Mouse (Mus musculus) neural tube, embryonic 11.5 days (tissue): ENCODE measurements around the gene Npy2r. TPM values are rescaled to one million over a fixed set of nuclear protein-coding genes. Genes with fewer than 3 reads are reported as not detected.

Experiments used
- ATAC-seq: fragments of 200-750 bp; cut with Nextera tagmentation; 2 replicates; pipeline ENCODE4 v1.8.0; 2017; ENCODE audit warnings: moderate number of reproducible peaks, mild to moderate bottlenecking, moderate TSS enrichment, moderate library complexity; ENCODE audit not compliant: insufficient read depth, low FRiP score, low TSS enrichment
- DNase-seq: peaks from one replicate; pipeline ENCODE4 v3.0.0-alpha.2; 2015; ENCODE audit warnings: low spot score
- H3K27ac ChIP-seq: fragments of 300-500 bp; sonication (generic); 2 replicates; pipeline ENCODE4 v1.5.1; 2014; ENCODE audit warnings: low read depth, mild to moderate bottlenecking, low read length
- H3K27me3 ChIP-seq: fragments of 300-500 bp; sonication (generic); 2 replicates; pipeline ENCODE4 v1.6.1; 2014; ENCODE audit warnings: mild to moderate bottlenecking, low read length, mixed read lengths; ENCODE audit not compliant: control insufficient read depth, insufficient read depth
- H3K36me3 ChIP-seq: fragments of 300-500 bp; sonication (generic); 2 replicates; pipeline ENCODE4 v1.6.1; 2014; ENCODE audit warnings: mild to moderate bottlenecking, low read length, moderate library complexity, mixed read lengths; ENCODE audit not compliant: control insufficient read depth, insufficient read depth
- H3K4me1 ChIP-seq: fragments of 300-500 bp; sonication (generic); 2 replicates; pipeline ENCODE4 v1.6.1; 2014; ENCODE audit warnings: low read length, mixed read lengths; ENCODE audit not compliant: control insufficient read depth, insufficient read depth
- H3K4me2 ChIP-seq: fragments of 300-500 bp; sonication (generic); 2 replicates; pipeline ENCODE4 v1.6.1; 2014; ENCODE audit warnings: low read depth, mild to moderate bottlenecking, moderate library complexity
- H3K4me3 ChIP-seq: fragments of 300-500 bp; sonication (generic); 2 replicates; pipeline ENCODE4 v1.5.1; 2014; ENCODE audit warnings: low read depth, low read length
- H3K9ac ChIP-seq: fragments of 300-500 bp; sonication (generic); 2 replicates; pipeline ENCODE4 v1.6.1; 2014; ENCODE audit warnings: mild to moderate bottlenecking, low read length
- H3K9me3 ChIP-seq: fragments of 300-500 bp; sonication (generic); 2 replicates; pipeline ENCODE4 v1.6.1; 2016; ENCODE audit warnings: low read length; ENCODE audit not compliant: control insufficient read depth
- WGBS: fragments of 180-500 bp; shearing (Covaris S2); extraction: QIAGEN DNeasy Blood & Tissue Kit; methylation state at CpG from one replicate; pipeline ENCODE4 v1.1.7; 2014; 5-methylcytosine and 5-hydroxymethylcytosine counted together
- polyA plus RNA-seq: library from polyadenylated mRNA; unstranded; fragments of >200 nt; fragmentation: Nextera tagmentation; extraction: Ambion mirVana; gene quantifications from 2 replicates; pipeline ENCODE4 v1.2.1, GENCODE M21; 2014

The Npy2r gene
- 0.14 and 0.28 TPM in 2 replicates for polyA plus RNA-seq

GRCm38 (mm10) chr3:82547908-82548721 is at the start of gene Npy2r:
Gene Npy2r, minus strand, starts transcription at chr3:82548084.
- DNase-seq (peak; percentile 56), ATAC-seq (peak; percentile 59)
- Histone ChIP-seq H3K4me3 (peak within 1 kb of the TSS; percentile 28), H3K27me3 (peaks cover 17% of the 10 kb centered on the region; the same call in 1 of the 2 replicates), H3K4me2 (peak within 1 kb of the TSS; percentile 89), H3K4me1 (no peaks in the 10 kb centered on the region; the same call in 1 of the 2 replicates), H3K9me3 (no peaks in the 10 kb centered on the region), H3K9ac (peak within 1 kb of the TSS; percentile 35), H3K36me3 (no peaks in the 10 kb centered on the region), H3K27ac (no peak within 1 kb of the TSS)
- WGBS: under 1% methylated on average over 30 of the region's 32 CpGs

GRCm38 (mm10) chr3:82557786-82558185 is 9.9 kb upstream of the Npy2r start:
- 81% methylated on average over 3 of the region's 3 CpGs for WGBS
- no peak for DNase-seq
- H3K4me2 ChIP-seq: no peak overlapping the region
- no peak overlapping the region for H3K4me3 ChIP-seq
- H3K36me3 ChIP-seq: no peaks in the 10 kb centered on the region
- H3K27me3 ChIP-seq: no peaks in the 10 kb centered on the region
- H3K27ac ChIP-seq: no peak overlapping the region
- H3K4me1 ChIP-seq: no peaks in the 10 kb centered on the region
- H3K9ac ChIP-seq: no peak overlapping the region
- H3K9me3 ChIP-seq: no peaks in the 10 kb centered on the region
- no peak for ATAC-seq

- DNase-seq (no peak), ATAC-seq (no peak)
- no peaks in the 10 kb centered on the region for H3K27me3 ChIP-seq
- no peak overlapping the region for H3K9ac ChIP-seq
- 80% methylated on average over 2 of the region's 2 CpGs for WGBS
- H3K27ac ChIP-seq: no peak overlapping the region
- no peaks in the 10 kb centered on the region for H3K4me1 ChIP-seq
- no peak overlapping the region for H3K4me2 ChIP-seq
- no peaks in the 10 kb centered on the region for H3K36me3 ChIP-seq
- H3K9me3 ChIP-seq: no peaks in the 10 kb centered on the region
- no peak overlapping the region for H3K4me3 ChIP-seq
Observed at GRCm38 (mm10) chr3:82556311-82556828, 8.5 kb upstream of the Npy2r start.

GRCm38 (mm10) chr3:82549932-82550331 is 2.0 kb upstream of the Npy2r start:
- H3K4me1 ChIP-seq: no peaks in the 10 kb centered on the region; the same call in 1 of the 2 replicates
- peaks cover 17% of the 10 kb centered on the region; the same call in 1 of the 2 replicates for H3K27me3 ChIP-seq
- H3K27ac ChIP-seq: no peak overlapping the region
- DNase-seq (no peak), ATAC-seq (no peak)
- H3K36me3 ChIP-seq: no peaks in the 10 kb centered on the region
- no peak overlapping the region for H3K4me2 ChIP-seq
- 93% methylated on average over 5 of the region's 5 CpGs for WGBS
- no peak overlapping the region for H3K4me3 ChIP-seq
- H3K9me3 ChIP-seq: no peaks in the 10 kb centered on the region
- H3K9ac ChIP-seq: no peak overlapping the region

GRCm38 (mm10) chr3:82548753-82549152 is 869 bp upstream of the Npy2r start:
- DNase-seq (peak; percentile 20), ATAC-seq (0 out of 2 replicates have a peak, but pooled peaks have one; percentile 20)
- Histone ChIP-seq H3K27me3 (peaks cover 17% of the 10 kb centered on the region; the same call in 1 of the 2 replicates), H3K27ac (no peak overlapping the region), H3K9ac (peak overlapping the region; percentile 35), H3K4me1 (no peaks in the 10 kb centered on the region; the same call in 1 of the 2 replicates), H3K4me2 (peak overlapping the region; percentile 89), H3K4me3 (peak overlapping the region; percentile 28), H3K9me3 (no peaks in the 10 kb centered on the region), H3K36me3 (no peaks in the 10 kb centered on the region)
- WGBS: 4% methylated on average over 9 of the region's 9 CpGs

GRCm38 (mm10) chr3:82541449-82541848 is 6.4 kb downstream of the Npy2r start:
- DNase-seq: no peak
- WGBS: 92% methylated on average over 2 of the region's 2 CpGs
- no peaks in the 10 kb centered on the region for H3K9me3 ChIP-seq
- H3K4me2 ChIP-seq: no peak overlapping the region
- no peak overlapping the region for H3K27ac ChIP-seq
- no peak overlapping the region for H3K9ac ChIP-seq
- no peak for ATAC-seq
- H3K27me3 ChIP-seq: no peaks in the 10 kb centered on the region
- H3K4me3 ChIP-seq: no peak overlapping the region
- no peaks in the 10 kb centered on the region for H3K36me3 ChIP-seq
- H3K4me1 ChIP-seq: no peaks in the 10 kb centered on the region

- H3K9ac ChIP-seq: no peak overlapping the region
- no peaks in the 10 kb centered on the region for H3K9me3 ChIP-seq
- H3K4me2 ChIP-seq: no peak overlapping the region
- H3K36me3 ChIP-seq: no peaks in the 10 kb centered on the region
- WGBS: 84% methylated on average over 5 of the region's 5 CpGs
- no peaks in the 10 kb centered on the region for H3K4me1 ChIP-seq
- no peak overlapping the region for H3K27ac ChIP-seq
- ATAC-seq (no peak), DNase-seq (no peak)
- H3K4me3 ChIP-seq: no peak overlapping the region
- H3K27me3 ChIP-seq: no peaks in the 10 kb centered on the region
Observed at GRCm38 (mm10) chr3:82539951-82540350, 7.9 kb downstream of the Npy2r start.

- H3K9ac ChIP-seq: no peak overlapping the region
- no peak overlapping the region for H3K4me2 ChIP-seq
- no peak for ATAC-seq
- no peaks in the 10 kb centered on the region for H3K36me3 ChIP-seq
- no peaks in the 10 kb centered on the region for H3K9me3 ChIP-seq
- no peak for DNase-seq
- WGBS: 83% methylated on average over 1 of the region's 1 CpGs
- no peaks in the 10 kb centered on the region for H3K4me1 ChIP-seq
- no peak overlapping the region for H3K4me3 ChIP-seq
- no peak overlapping the region for H3K27ac ChIP-seq
- no peaks in the 10 kb centered on the region for H3K27me3 ChIP-seq
Observed at GRCm38 (mm10) chr3:82524792-82525191, 23.1 kb downstream of the Npy2r start.

GRCm38 (mm10) chr3:82498006-82498405 is 49.9 kb downstream of the Npy2r start:
- Histone ChIP-seq H3K36me3 (no peaks in the 10 kb centered on the region), H3K4me3 (no peak overlapping the region), H3K27ac (no peak overlapping the region), H3K4me1 (no peaks in the 10 kb centered on the region), H3K9ac (no peak overlapping the region), H3K4me2 (no peak overlapping the region), H3K27me3 (no peaks in the 10 kb centered on the region), H3K9me3 (no peaks in the 10 kb centered on the region)
- 91% methylated on average over 4 of the region's 4 CpGs for whole genome bisulfite sequencing
- no peak for DNase-seq
- no peak for ATAC-seq
